Mouse (Mus musculus) G1E (cell line): ENCODE results near the gene Ttc38.

Source experiments
- CTCF ChIP-seq: IDR thresholded peaks from 2 replicates; pipeline ENCODE4 v1.5.1; 2012; ENCODE audit warnings: low read depth, low read length, inconsistent platforms, mixed read lengths
- GATA1 ChIP-seq: IDR thresholded peaks from 2 replicates; pipeline ENCODE4 v1.6.1; 2012; ENCODE audit warnings: borderline replicate concordance, low read length, inconsistent platforms, mixed read lengths
- POLR2AphosphoS5 ChIP-seq: IDR thresholded peaks from 2 replicates; pipeline ENCODE4 v1.6.1; 2012; ENCODE audit warnings: low read depth, low read length, inconsistent platforms; ENCODE audit not compliant: insufficient replicate concordance
- TAL1 ChIP-seq: conservative IDR thresholded peaks from 2 replicates; pipeline ENCODE4 v1.6.1; 2012; ENCODE audit warnings: low read depth, low read length, inconsistent platforms, mixed read lengths

DNA sequence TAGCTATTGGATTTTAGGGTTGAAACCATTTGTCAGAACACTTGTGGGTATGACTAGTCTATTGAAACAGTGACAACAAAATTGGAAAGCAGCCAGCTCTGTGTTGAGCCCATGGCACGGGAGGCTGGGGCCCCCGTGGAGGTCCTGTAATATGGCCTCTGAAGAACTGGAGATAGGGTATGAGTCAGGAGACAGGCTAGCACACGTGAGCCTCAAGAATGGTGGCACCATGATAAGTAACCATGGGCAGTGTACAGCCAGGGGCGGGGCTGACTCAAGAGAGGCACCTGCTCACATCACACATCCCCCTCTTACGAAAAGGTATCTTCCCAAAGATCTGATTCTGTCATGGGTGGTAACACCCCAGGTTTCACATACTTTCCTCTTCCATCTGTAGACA, 45.4 kb upstream of the Ttc38 start:
- no peak for TF ChIP-seq GATA1
- no peak for TF ChIP-seq CTCF
- no peak for TF ChIP-seq TAL1
- no peak for TF ChIP-seq POLR2AphosphoS5
